Mouse (Mus musculus) kidney, adult 8-10 months (tissue): ENCODE data around the gene D6Wsu163e.

Experiments used
- DNase-seq, 2 experiments: peaks; one replicate each; pipeline ENCODE4 v3.0.0; 2022

Gene D6Wsu163e

GRCm38 (mm10) chr6:127010021-127010420 lies 70.3 kb downstream of the D6Wsu163e start:
- DNase-seq: no peak

- no peak for DNase-seq
Observed at GRCm38 (mm10) chr6:127011947-127012535, 72.3 kb downstream of the D6Wsu163e start.

- no peak for DNase-seq
Observed at GRCm38 (mm10) chr6:127014906-127015770, 75.4 kb downstream of the D6Wsu163e start, which contains the start of gene Fgf6. Fgf6 (plus strand) TSS chr6:127015586.

GRCm38 (mm10) chr6:127019254-127019653 lies 79.5 kb downstream of the D6Wsu163e start:
- DNase-seq: no peak

GRCm38 (mm10) chr6:127020431-127020830 lies 80.7 kb downstream of the D6Wsu163e start:
- DNase-seq: no peak

- no peak for DNase-seq
Observed at GRCm38 (mm10) chr6:127024836-127025235, 85.1 kb downstream of the D6Wsu163e start.
